Mouse (Mus musculus) heart, embryonic 12.5 days (tissue): ENCODE data around the gene Actr1b. TPM values are rescaled to one million over a fixed set of nuclear protein-coding genes. Genes with fewer than 3 reads are reported as not detected.

Source experiments
- ATAC-seq: fragments of 200-750 bp; cut with Nextera tagmentation; 2 replicates; pipeline ENCODE4 v1.8.0; 2017; ENCODE audit warnings: moderate TSS enrichment, moderate library complexity; ENCODE audit not compliant: insufficient number of reproducible peaks, low FRiP score
- H3K27ac ChIP-seq: fragments of 300-500 bp; sonication (generic); 2 replicates; pipeline ENCODE4 v1.5.1; 2016; ENCODE audit warnings: mild to moderate bottlenecking, moderate library complexity; ENCODE audit not compliant: poor library complexity, severe bottlenecking
- H3K27me3 ChIP-seq: fragments of 300-500 bp; sonication (generic); replicated peaks from 2 replicates; pipeline ENCODE4 v1.6.1; 2016; ENCODE audit warnings: mild to moderate bottlenecking, moderate library complexity
- H3K36me3 ChIP-seq: fragments of 300-500 bp; sonication (generic); 2 replicates; pipeline ENCODE4 v1.6.1; 2016; ENCODE audit warnings: mild to moderate bottlenecking, moderate library complexity
- H3K4me1 ChIP-seq: fragments of 300-500 bp; sonication (generic); replicated peaks from 2 replicates; pipeline ENCODE4 v1.6.1; 2016; ENCODE audit warnings: mild to moderate bottlenecking
- H3K4me2 ChIP-seq: fragments of 300-500 bp; sonication (generic); 2 replicates; pipeline ENCODE4 v1.6.1; 2016; ENCODE audit warnings: mild to moderate bottlenecking, moderate library complexity
- H3K4me3 ChIP-seq: fragments of 300-500 bp; sonication (generic); 2 replicates; pipeline ENCODE4 v1.5.1; 2016; ENCODE audit warnings: mild to moderate bottlenecking
- H3K9ac ChIP-seq: fragments of 300-500 bp; sonication (generic); 2 replicates; pipeline ENCODE4 v1.6.1; 2016; ENCODE audit warnings: mild to moderate bottlenecking, moderate library complexity
- H3K9me3 ChIP-seq: fragments of 300-500 bp; sonication (generic); replicated peaks from 2 replicates; pipeline ENCODE4 v1.6.1; 2016; ENCODE audit warnings: mild to moderate bottlenecking, moderate library complexity
- WGBS: fragments of 180-500 bp; shearing (Covaris S2); methylation state at CpG from one replicate; pipeline ENCODE4 v1.1.7; 2016; 5-methylcytosine and 5-hydroxymethylcytosine counted together
- polyA plus RNA-seq: library from polyadenylated mRNA; unstranded; fragments of >200 nt; fragmentation: Nextera tagmentation; extraction: Ambion mirVana; gene quantifications from 2 replicates; pipeline ENCODE4 v1.2.1, GENCODE M21; 2016

The Actr1b gene
- 95.0 and 103 TPM in 2 replicates for polyA plus RNA-seq

GRCm38 (mm10) chr1:36714311-36714710 lies at the start of gene Actr1b:
TSS of gene Actr1b (minus strand) at chr1:36714422.
- H3K4me3 ChIP-seq: no peak within 1 kb of the TSS
- H3K9me3 ChIP-seq: no peaks in the 10 kb centered on the region
- H3K36me3 ChIP-seq: no peaks in the 10 kb centered on the region
- H3K27me3 ChIP-seq: no peaks in the 10 kb centered on the region
- H3K4me2 ChIP-seq: no peak within 1 kb of the TSS
- WGBS: 72% methylated on average over 5 of the region's 5 CpGs
- H3K27ac ChIP-seq: no peak within 1 kb of the TSS
- no peaks in the 10 kb centered on the region for H3K4me1 ChIP-seq
- no peak for ATAC-seq
- no peak within 1 kb of the TSS for H3K9ac ChIP-seq

GRCm38 (mm10) chr1:36761568-36761967 lies 47.3 kb upstream of the Actr1b start, which contains the start of gene Zap70:
TSS of gene Zap70 (plus strand) at chr1:36761798.
- H3K4me1 ChIP-seq: 0 out of 2 replicates have a peak, but pooled peaks cover 2% of the 10 kb centered on the region
- H3K9ac ChIP-seq: no peak within 1 kb of the TSS
- no peak within 1 kb of the TSS for H3K4me2 ChIP-seq

GRCm38 (mm10) chr1:36761061-36761460 lies 46.8 kb upstream of the Actr1b start:
- Histone ChIP-seq H3K27ac (no peak overlapping the region), H3K4me1 (no peaks in the 10 kb centered on the region), H3K9me3 (no peaks in the 10 kb centered on the region), H3K9ac (no peak overlapping the region), H3K4me3 (no peak overlapping the region), H3K27me3 (no peaks in the 10 kb centered on the region), H3K36me3 (no peaks in the 10 kb centered on the region), H3K4me2 (no peak overlapping the region)
- WGBS: 81% methylated on average over 8 of the region's 8 CpGs
- no peak for ATAC-seq

More at GRCm38 (mm10) chr1:36761568-36761967, 47.3 kb upstream of the Actr1b start, which contains the start of gene Zap70:
- no peaks in the 10 kb centered on the region for H3K27me3 ChIP-seq
- no peaks in the 10 kb centered on the region for H3K36me3 ChIP-seq
- H3K9me3 ChIP-seq: no peaks in the 10 kb centered on the region
- no peak within 1 kb of the TSS for H3K27ac ChIP-seq
- ATAC-seq: no peak
- WGBS: 75% methylated on average over 11 of the region's 11 CpGs
- H3K4me3 ChIP-seq: no peak within 1 kb of the TSS

GRCm38 (mm10) chr1:36760401-36760800 lies 46.2 kb upstream of the Actr1b start:
- ATAC-seq: no peak
- H3K4me3 ChIP-seq: no peak overlapping the region
- H3K27me3 ChIP-seq: no peaks in the 10 kb centered on the region
- 75% methylated on average over 9 of the region's 9 CpGs for WGBS
- no peak overlapping the region for H3K4me2 ChIP-seq
- H3K27ac ChIP-seq: no peak overlapping the region
- no peaks in the 10 kb centered on the region for H3K36me3 ChIP-seq
- no peaks in the 10 kb centered on the region for H3K9me3 ChIP-seq
- no peak overlapping the region for H3K9ac ChIP-seq
- no peaks in the 10 kb centered on the region for H3K4me1 ChIP-seq

- no peak for ATAC-seq
- Histone ChIP-seq H3K9me3 (no peaks in the 10 kb centered on the region), H3K36me3 (no peaks in the 10 kb centered on the region), H3K27me3 (no peaks in the 10 kb centered on the region), H3K4me3 (no peak overlapping the region), H3K9ac (no peak overlapping the region), H3K4me1 (peaks cover 4% of the 10 kb centered on the region), H3K4me2 (no peak overlapping the region), H3K27ac (no peak overlapping the region)
- 78% methylated on average over 18 of the region's 18 CpGs for WGBS
These were observed 44.9 kb upstream of the Actr1b start for GRCm38 (mm10) chr1:36759076-36759475.

GRCm38 (mm10) chr1:36758553-36758952 lies 44.3 kb upstream of the Actr1b start:
- H3K27me3 ChIP-seq: no peaks in the 10 kb centered on the region
- no peak overlapping the region for H3K27ac ChIP-seq
- 81% methylated on average over 9 of the region's 9 CpGs for WGBS
- no peak overlapping the region for H3K9ac ChIP-seq
- H3K4me3 ChIP-seq: no peak overlapping the region
- no peaks in the 10 kb centered on the region for H3K36me3 ChIP-seq
- H3K9me3 ChIP-seq: no peaks in the 10 kb centered on the region
- ATAC-seq: no peak
- H3K4me1 ChIP-seq: peaks cover 9% of the 10 kb centered on the region
- H3K4me2 ChIP-seq: no peak overlapping the region

GRCm38 (mm10) chr1:36753932-36754675 lies 39.9 kb upstream of the Actr1b start:
- Histone ChIP-seq H3K9ac (no peak overlapping the region), H3K4me3 (no peak overlapping the region), H3K4me1 (peaks cover 9% of the 10 kb centered on the region), H3K27ac (no peak overlapping the region), H3K4me2 (no peak overlapping the region), H3K27me3 (no peaks in the 10 kb centered on the region), H3K36me3 (no peaks in the 10 kb centered on the region), H3K9me3 (peaks cover under 1% of the 10 kb centered on the region; the same call in 1 of the 2 replicates)
- whole genome bisulfite sequencing: 66% methylated on average over 6 of the region's 6 CpGs
- no peak for ATAC-seq

GRCm38 (mm10) chr1:36746452-36746851 lies 32.2 kb upstream of the Actr1b start:
- peaks cover 5% of the 10 kb centered on the region; the same call in 1 of the 2 replicates for H3K9me3 ChIP-seq

GRCm38 (mm10) chr1:36745661-36746060 lies 31.4 kb upstream of the Actr1b start:
- H3K9me3 ChIP-seq: peaks cover 5% of the 10 kb centered on the region; the same call in 1 of the 2 replicates
- peaks cover 6% of the 10 kb centered on the region; the same call in 1 of the 2 replicates for H3K4me1 ChIP-seq
- no peak overlapping the region for H3K9ac ChIP-seq
- H3K4me2 ChIP-seq: no peak overlapping the region
- 44% methylated on average over 4 of the region's 4 CpGs for WGBS
- no peaks in the 10 kb centered on the region for H3K36me3 ChIP-seq
- H3K27ac ChIP-seq: no peak overlapping the region
- no peak overlapping the region for H3K4me3 ChIP-seq
- H3K27me3 ChIP-seq: peaks cover 29% of the 10 kb centered on the region
- ATAC-seq: no peak

More at GRCm38 (mm10) chr1:36746452-36746851, 32.2 kb upstream of the Actr1b start:
- ATAC-seq: no peak
- WGBS: 48% methylated on average over 15 of the region's 15 CpGs
- Histone ChIP-seq H3K4me2 (no peak overlapping the region), H3K9ac (no peak overlapping the region), H3K36me3 (no peaks in the 10 kb centered on the region), H3K27me3 (peaks cover 23% of the 10 kb centered on the region; the same call in 1 of the 2 replicates), H3K4me1 (peaks cover 6% of the 10 kb centered on the region; the same call in 1 of the 2 replicates), H3K27ac (no peak overlapping the region), H3K4me3 (no peak overlapping the region)

GRCm38 (mm10) chr1:36744268-36744944 lies 30.2 kb upstream of the Actr1b start:
- Histone ChIP-seq H3K4me1 (peaks cover 6% of the 10 kb centered on the region; the same call in 1 of the 2 replicates), H3K9me3 (peaks cover 5% of the 10 kb centered on the region; the same call in 1 of the 2 replicates), H3K27ac (no peak overlapping the region), H3K9ac (no peak overlapping the region), H3K27me3 (peaks cover 29% of the 10 kb centered on the region), H3K4me3 (no peak overlapping the region), H3K36me3 (no peaks in the 10 kb centered on the region), H3K4me2 (peak overlapping the region; percentile 38)
- peak; percentile 11; the same call in 1 of the 2 replicates for ATAC-seq
- 32% methylated on average over 17 of the region's 17 CpGs for WGBS

- H3K4me3 ChIP-seq: no peak overlapping the region
- H3K9ac ChIP-seq: no peak overlapping the region
- H3K4me2 ChIP-seq: no peak overlapping the region
- ATAC-seq: no peak
- H3K27ac ChIP-seq: no peak overlapping the region
- peaks cover 29% of the 10 kb centered on the region for H3K27me3 ChIP-seq
- H3K9me3 ChIP-seq: no peaks in the 10 kb centered on the region
- H3K36me3 ChIP-seq: no peaks in the 10 kb centered on the region
- H3K4me1 ChIP-seq: peaks cover 6% of the 10 kb centered on the region; the same call in 1 of the 2 replicates
- 68% methylated on average over 9 of the region's 9 CpGs for WGBS
These were observed 28.8 kb upstream of the Actr1b start for GRCm38 (mm10) chr1:36743046-36743445.
